Comparison of ENCODE assay signal across 7 mouse cellular contexts in the genomic region with DNA sequence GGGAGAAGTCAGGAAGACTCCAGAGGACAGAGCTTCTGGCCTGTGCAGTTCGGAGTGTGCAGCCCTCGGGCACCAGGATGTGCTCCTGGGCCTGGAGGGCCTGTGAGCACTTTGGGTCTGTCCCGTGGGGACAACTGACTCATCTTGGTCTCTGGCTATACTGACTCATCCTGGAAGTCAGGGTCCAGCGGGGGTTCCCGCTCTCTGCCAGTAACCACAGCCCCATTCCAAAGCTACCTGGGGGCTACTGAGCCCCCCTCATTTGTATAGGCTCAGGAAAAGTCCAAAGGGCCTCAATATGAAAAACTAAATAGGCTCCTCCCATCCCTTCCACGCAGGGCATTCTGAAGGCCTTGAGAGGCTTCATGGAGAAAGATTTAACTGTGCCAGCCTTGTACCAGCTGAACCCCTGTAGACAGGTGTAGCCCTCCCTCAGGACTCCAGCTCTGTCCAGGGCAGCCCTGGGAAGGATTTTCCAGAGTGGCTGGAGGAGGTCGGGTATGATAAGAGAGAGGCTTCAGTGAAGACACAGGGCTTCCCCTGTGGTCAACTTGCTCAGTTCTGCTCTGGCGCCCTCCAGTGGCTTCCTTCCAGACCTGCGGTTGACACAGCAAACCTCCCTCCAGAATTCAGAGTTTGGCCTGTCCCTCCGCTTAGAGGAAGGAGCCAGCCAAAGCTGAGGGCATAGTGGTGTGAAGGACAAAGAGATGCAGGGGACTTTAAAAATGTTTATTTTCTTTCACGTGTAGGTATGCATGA. TPM values are rescaled to one million over a fixed set of nuclear protein-coding genes. Genes with fewer than 3 reads are reported as not detected.
DNase-seq lines count a peak whose midpoint lies in the region; ATAC-seq and TF ChIP-seq lines count a peak whose summit lies in the region.

No protein-coding gene starts in this region.

- TF ChIP-seq CTCF in cerebellum, adult 2 months (IDR thresholded peaks at IDR 0.05; ENCODE audit: borderline replicate concordance, insufficient read depth, low read depth, low read length) = peak; percentile 89
- TF ChIP-seq CTCF in spleen, adult 2 months (IDR thresholded peaks at IDR 0.05; ENCODE audit: extremely low read depth, insufficient read depth, insufficient read length, insufficient replicate concordance) = peak; percentile 85

- no peaks in the 10 kb centered on the region for H3K4me1 ChIP-seq in cerebellum, adult 2 months (ENCODE audit: control insufficient read depth, insufficient read depth, low read length)
- peaks cover 7% of the 10 kb centered on the region; the same call in 1 of the 2 replicates for H3K4me1 ChIP-seq in intestine, embryonic 14.5 days (replicated peaks; ENCODE audit: control insufficient read depth, insufficient read depth, low read length)
- H3K4me1 ChIP-seq in midbrain, embryonic 14.5 days (ENCODE audit: control insufficient read depth, insufficient read depth, low read length) = no peaks in the 10 kb centered on the region
- H3K4me1 ChIP-seq in spleen, adult 2 months (ENCODE audit: control insufficient read depth, insufficient read depth, insufficient read length) = no peaks in the 10 kb centered on the region; the same call in 1 of the 2 replicates

- no peaks in the 10 kb centered on the region for H3K9me3 ChIP-seq in intestine, embryonic 14.5 days (ENCODE audit: control insufficient read depth, low read length)
- H3K9me3 ChIP-seq in midbrain, embryonic 14.5 days (ENCODE audit: control insufficient read depth, low read length) = no peaks in the 10 kb centered on the region

- no peak overlapping the region for H3K27ac ChIP-seq in cerebellum, adult 2 months (ENCODE audit: insufficient read depth, low read length)
- no peak overlapping the region for H3K27ac ChIP-seq in intestine, embryonic 14.5 days (ENCODE audit: low read depth)
- no peak overlapping the region for H3K27ac ChIP-seq in midbrain, embryonic 14.5 days (replicated peaks; ENCODE audit: low read depth, low read length)
- no peak overlapping the region for H3K27ac ChIP-seq in spleen, adult 2 months (ENCODE audit: insufficient read depth, low read length)

- 0 out of 2 replicates have a peak, but pooled peaks have one; percentile 43 for ATAC-seq in intestine, embryonic 14.5 days (replicated peaks; ENCODE audit: low FRiP score, low TSS enrichment, low read depth)
- ATAC-seq in midbrain, embryonic 14.5 days (ENCODE audit: low FRiP score, low TSS enrichment) = no peak

- H3K9ac ChIP-seq in intestine, embryonic 14.5 days (ENCODE audit: low read length) = no peak overlapping the region
- no peak overlapping the region for H3K9ac ChIP-seq in midbrain, embryonic 14.5 days (replicated peaks; ENCODE audit: low read length)

- DNase-seq in R1 (ENCODE audit: low read depth, low spot score) = peak; percentile 79
- DNase-seq in cerebellum, adult 2 months = peak; percentile 76 to 84
- DNase-seq in frontal cortex, postnatal 36 days (ENCODE audit: low spot score in 2 of 2) = peak; percentile 83 to 84
- DNase-seq in intestine, embryonic 14.5 days (ENCODE audit: low spot score) = peak; percentile 91
- DNase-seq in left cerebral cortex, postnatal 25 days (ENCODE audit: low spot score in 2 of 2) = peak; percentile 77 to 83
- DNase-seq in midbrain, embryonic 14.5 days = peak; percentile 85
- DNase-seq in spleen, adult 2 months (ENCODE audit: low read depth in 1 of 2, low spot score in 2 of 2) = peak; percentile 31 to 70

- no peaks in the 10 kb centered on the region for H3K27me3 ChIP-seq in cerebellum, adult 2 months (ENCODE audit: control insufficient read depth, insufficient read depth, low read length)
- H3K27me3 ChIP-seq in intestine, embryonic 14.5 days (replicated peaks; ENCODE audit: control insufficient read depth, insufficient read depth, low read length) = no peaks in the 10 kb centered on the region
- H3K27me3 ChIP-seq in midbrain, embryonic 14.5 days (ENCODE audit: control insufficient read depth, insufficient read depth, low read length) = no peaks in the 10 kb centered on the region
- no peaks in the 10 kb centered on the region for H3K27me3 ChIP-seq in spleen, adult 2 months (ENCODE audit: control insufficient read depth, insufficient read depth, low read length)

- H3K4me2 ChIP-seq in intestine, embryonic 14.5 days (ENCODE audit: low read length) = no peak overlapping the region
- no peak overlapping the region for H3K4me2 ChIP-seq in midbrain, embryonic 14.5 days (ENCODE audit: low read length)

- no peak overlapping the region for H3K4me3 ChIP-seq in cerebellum, adult 2 months (replicated peaks; ENCODE audit: insufficient read depth, low read depth, low read length)
- no peak overlapping the region for H3K4me3 ChIP-seq in intestine, embryonic 14.5 days (ENCODE audit: low read depth, low read length)
- no peak overlapping the region for H3K4me3 ChIP-seq in midbrain, embryonic 14.5 days (replicated peaks; ENCODE audit: low read depth, low read length)
- no peak overlapping the region for H3K4me3 ChIP-seq in spleen, adult 2 months (ENCODE audit: extremely low read depth, insufficient read depth, insufficient read length)

- WGBS in cerebellum, adult 2 months = 37% methylated on average over 11 of the region's 11 CpGs
- WGBS in intestine, embryonic 14.5 days = 40% methylated on average over 11 of the region's 11 CpGs
- WGBS in midbrain, embryonic 14.5 days = 50% methylated on average over 11 of the region's 11 CpGs
- 41% methylated on average over 11 of the region's 11 CpGs for WGBS in spleen, adult 2 months

- intact Hi-C loops in left cerebral cortex, postnatal 25 days (cut with DNase I) = loop anchor here (1.0 to 10.0 kb wide), 2 partner anchors 62 to 295 kb away; no protein-coding TSS in a partner anchor

- no peaks in the 10 kb centered on the region for H3K36me3 ChIP-seq in intestine, embryonic 14.5 days (ENCODE audit: control insufficient read depth, insufficient read depth, low read length)
- no peaks in the 10 kb centered on the region for H3K36me3 ChIP-seq in midbrain, embryonic 14.5 days (ENCODE audit: control insufficient read depth, insufficient read depth, low read length)
- H3K36me3 ChIP-seq in spleen, adult 2 months (ENCODE audit: control insufficient read depth, insufficient read depth, low read length) = no peaks in the 10 kb centered on the region

- TF ChIP-seq POLR2A in cerebellum, adult 2 months (IDR thresholded peaks at IDR 0.05; ENCODE audit: borderline replicate concordance, insufficient read depth, low read length) = no peak
- TF ChIP-seq POLR2A in spleen, adult 2 months (IDR thresholded peaks at IDR 0.05; ENCODE audit: low read depth, low read length) = no peak

RNA-seq across cellular contexts. Expression of gene Lgals3bp, which starts 22.5 kb away (rescaled TPM):
- 23.6 and 24.9 TPM in 2 replicates for polyA plus RNA-seq in cerebellum, adult 2 months (2012; rRNA removed)
- 108 and 120 TPM in 2 replicates for polyA plus RNA-seq in intestine, embryonic 14.5 days (2014; fragmentation: Nextera tagmentation; extraction: Ambion mirVana)
- total RNA-seq in left cerebral cortex, postnatal 25 days (2021) = 10 to 100 TPM; 14.2 to 15.2 TPM
- polyA plus RNA-seq in midbrain, embryonic 14.5 days (2014; fragmentation: Nextera tagmentation; extraction: Ambion mirVana) = 1.8 and 5.5 TPM in 2 replicates
- 253 and 254 TPM in 2 replicates for polyA plus RNA-seq in spleen, adult 2 months (2012; rRNA removed)

RNA-seq across cellular contexts. Expression of gene Timp2, which starts 23.9 kb away (rescaled TPM):
- 119 and 137 TPM in 2 replicates for polyA plus RNA-seq in cerebellum, adult 2 months (2012; rRNA removed)
- polyA plus RNA-seq in intestine, embryonic 14.5 days (2014; fragmentation: Nextera tagmentation; extraction: Ambion mirVana) = 80.9 and 83.9 TPM in 2 replicates
- total RNA-seq in left cerebral cortex, postnatal 25 days (2021) = 100 to 1,000 TPM; 254 to 273 TPM
- 71.3 and 81.8 TPM in 2 replicates for polyA plus RNA-seq in midbrain, embryonic 14.5 days (2014; fragmentation: Nextera tagmentation; extraction: Ambion mirVana)
- polyA plus RNA-seq in spleen, adult 2 months (2012; rRNA removed) = 68.1 and 75.1 TPM in 2 replicates

RNA-seq across cellular contexts. Expression of gene Cep295nl, which starts 37.1 kb away (rescaled TPM):
- 0.21 and 0.49 TPM in 2 replicates for polyA plus RNA-seq in cerebellum, adult 2 months (2012; rRNA removed)
- polyA plus RNA-seq in intestine, embryonic 14.5 days (2014; fragmentation: Nextera tagmentation; extraction: Ambion mirVana) = 0.61 and 0.69 TPM in 2 replicates
- 1 to 10 TPM in 1 of 2 experiments, under 1 TPM in 1; 0.66 to 1.2 TPM for total RNA-seq in left cerebral cortex, postnatal 25 days (2021)
- polyA plus RNA-seq in midbrain, embryonic 14.5 days (2014; fragmentation: Nextera tagmentation; extraction: Ambion mirVana) = 0.21 and 0.22 TPM in 2 replicates
- not detected in 2 replicates for polyA plus RNA-seq in spleen, adult 2 months (2012; rRNA removed)

RNA-seq across cellular contexts. Expression of gene Cant1, which starts 39.5 kb away (rescaled TPM):
- polyA plus RNA-seq in cerebellum, adult 2 months (2012; rRNA removed) = 41.8 and 42.6 TPM in 2 replicates
- polyA plus RNA-seq in intestine, embryonic 14.5 days (2014; fragmentation: Nextera tagmentation; extraction: Ambion mirVana) = 30.1 and 32.9 TPM in 2 replicates
- total RNA-seq in left cerebral cortex, postnatal 25 days (2021) = 10 to 100 TPM; 37.4 to 40.7 TPM
- polyA plus RNA-seq in midbrain, embryonic 14.5 days (2014; fragmentation: Nextera tagmentation; extraction: Ambion mirVana) = 24.9 and 27.5 TPM in 2 replicates
- polyA plus RNA-seq in spleen, adult 2 months (2012; rRNA removed) = 42.7 and 50.5 TPM in 2 replicates

RNA-seq across cellular contexts. Expression of gene C1qtnf1, which starts 48.6 kb away (rescaled TPM):
- 1.5 and 1.7 TPM in 2 replicates for polyA plus RNA-seq in cerebellum, adult 2 months (2012; rRNA removed)
- polyA plus RNA-seq in intestine, embryonic 14.5 days (2014; fragmentation: Nextera tagmentation; extraction: Ambion mirVana) = 7.1 and 7.2 TPM in 2 replicates
- total RNA-seq in left cerebral cortex, postnatal 25 days (2021) = 1 to 10 TPM; 3.6 to 4.2 TPM
- 1.4 and 3.8 TPM in 2 replicates for polyA plus RNA-seq in midbrain, embryonic 14.5 days (2014; fragmentation: Nextera tagmentation; extraction: Ambion mirVana)
- polyA plus RNA-seq in spleen, adult 2 months (2012; rRNA removed) = 10.5 and 12.0 TPM in 2 replicates
